Mouse (Mus musculus) cerebellum, postnatal 10 days (tissue): ENCODE measurements at regions not wholly inside any gene's neighbourhood (a gene's known extent, or its start where the extent isn't known, plus 50 kb on each side); places are given as distances from the start of the nearest gene placed in this dataset.
A peak's percentile ranks its signal among the peaks of the same experiment; 100 is the strongest.

ENCODE experiments used
- DNase-seq, 2 experiments: peaks; one replicate each; pipeline ENCODE4 v3.0.0; 2021; ENCODE audit warnings: mixed read lengths in 2 of 2

DNA sequence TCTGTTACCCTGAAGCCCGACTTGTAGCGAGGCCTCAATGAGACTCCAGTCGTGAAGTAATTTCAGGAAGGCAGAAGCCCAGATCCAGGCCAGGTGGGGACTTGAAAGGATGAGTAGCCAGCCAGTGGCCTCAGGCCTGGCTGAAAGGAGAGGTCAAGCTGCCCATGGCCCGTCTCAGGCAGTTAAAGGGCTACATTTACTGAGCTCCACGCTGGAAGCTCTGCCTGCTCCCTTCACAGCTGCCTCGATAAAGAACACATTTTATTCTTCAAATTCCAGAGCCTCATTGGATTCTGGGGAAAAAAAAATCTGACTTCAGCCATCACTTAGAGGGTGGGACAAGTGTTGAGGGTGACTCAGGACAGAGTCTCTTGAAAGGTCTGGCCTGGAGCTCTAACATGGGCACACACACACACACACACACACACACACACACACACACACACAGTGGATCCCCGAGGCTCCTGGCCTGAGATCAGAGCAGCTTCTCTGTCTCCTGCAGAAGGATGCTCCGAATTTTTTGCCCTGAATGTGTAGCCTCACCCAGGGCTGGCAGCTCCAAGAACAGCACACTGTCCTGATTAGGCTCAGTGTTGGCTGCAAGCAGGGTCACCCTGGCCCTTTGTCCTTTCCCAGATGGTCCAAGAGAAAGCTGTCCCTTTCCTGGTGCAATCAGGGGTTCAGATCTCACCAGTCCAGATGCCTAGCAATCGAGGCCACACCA is 53.0 kb downstream of the Gadd45g start:
- peak in 1 of 2 experiments; percentile 33 for DNase-seq

DNA sequence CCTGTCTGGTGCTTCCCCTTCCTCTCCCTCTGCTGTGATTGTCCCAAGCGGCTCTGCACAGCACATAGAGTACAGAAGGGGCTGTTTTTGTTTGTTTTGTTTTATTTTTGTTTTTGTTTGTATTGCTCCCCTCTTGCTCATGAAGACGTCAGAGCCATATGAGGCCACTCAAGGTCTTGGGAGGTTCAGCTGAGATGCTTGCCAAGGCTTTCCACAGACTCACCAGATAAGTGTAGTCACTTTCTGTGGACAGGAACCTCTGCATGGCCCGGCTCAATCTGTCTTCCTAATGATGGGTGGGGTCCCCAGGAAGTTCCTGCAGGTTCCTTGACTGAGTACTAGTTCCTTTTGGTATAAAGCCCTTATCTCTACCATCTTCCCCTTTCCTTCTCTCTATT is 53.6 kb downstream of the Gadd45g start:
- DNase-seq = no peak

DNA sequence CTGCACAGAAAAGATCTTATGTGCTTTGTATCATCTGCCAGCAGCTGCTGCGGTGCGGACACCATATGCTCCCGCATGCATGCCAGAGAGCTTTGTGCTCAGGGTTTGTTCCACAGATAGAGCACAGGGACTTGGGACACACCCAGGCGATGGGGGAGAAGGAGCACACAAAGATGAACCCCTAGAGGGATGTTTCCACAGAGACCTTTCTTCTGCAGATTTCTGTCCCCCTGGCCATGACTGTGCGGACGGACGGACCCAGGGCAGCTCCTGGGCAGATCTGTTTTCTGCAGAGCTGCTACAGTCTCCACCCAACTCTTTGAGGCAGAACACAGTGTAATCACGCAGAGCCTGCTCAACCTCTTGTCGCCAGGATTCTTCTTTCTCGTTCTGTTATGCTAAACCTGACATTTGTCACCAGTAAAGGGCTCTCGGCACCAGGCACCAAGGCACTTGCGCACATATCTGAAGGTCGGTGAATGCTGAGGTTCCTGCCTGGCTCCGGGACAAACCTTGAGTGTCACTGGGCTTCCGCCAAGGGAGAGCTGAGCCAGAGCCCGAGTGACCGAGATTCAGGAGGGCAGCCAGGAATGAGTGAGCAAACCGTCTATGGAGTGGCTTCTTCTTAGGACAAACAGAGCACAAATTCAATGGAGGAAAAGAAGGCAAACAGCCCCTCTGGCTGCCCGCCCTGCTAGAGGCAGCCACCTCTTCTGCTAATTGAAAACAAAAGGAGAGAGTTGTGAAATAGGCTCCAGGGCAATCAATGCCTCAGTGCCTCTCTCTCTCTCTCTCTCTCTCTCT is 56.2 kb downstream of the Gadd45g start:
- peak; percentile 95 to 96 for DNase-seq

DNA sequence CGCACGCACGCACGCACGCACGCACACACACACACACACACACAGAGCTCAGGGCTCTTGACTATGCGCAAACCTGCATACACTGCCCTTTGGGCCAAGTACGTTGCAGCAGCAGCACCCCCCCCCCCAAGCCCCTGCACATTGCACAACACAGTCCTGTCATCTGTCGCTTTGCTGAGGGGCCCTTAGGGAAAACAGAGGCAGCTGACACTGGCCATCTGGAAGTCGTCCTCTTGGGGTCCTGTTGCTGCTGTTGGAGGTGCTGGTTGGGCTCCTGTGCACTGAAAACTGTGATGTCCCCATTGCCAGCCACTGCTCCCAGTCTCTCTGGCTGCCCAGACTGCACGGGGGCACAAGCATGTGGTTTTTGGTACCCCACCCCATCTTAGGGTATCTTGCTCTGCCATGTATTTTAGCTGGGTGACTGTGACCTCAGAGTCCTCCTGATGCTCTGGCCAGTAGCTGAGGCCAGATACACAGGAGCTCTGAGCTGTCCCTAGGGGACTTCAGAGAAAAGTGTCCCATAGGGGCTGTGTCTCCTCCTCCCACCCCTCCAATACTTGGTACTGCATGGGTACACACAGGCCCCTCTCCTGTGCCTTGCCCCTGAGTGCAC is 57.0 kb downstream of the Gadd45g start:
- peak; percentile 62 to 68 for DNase-seq

DNA sequence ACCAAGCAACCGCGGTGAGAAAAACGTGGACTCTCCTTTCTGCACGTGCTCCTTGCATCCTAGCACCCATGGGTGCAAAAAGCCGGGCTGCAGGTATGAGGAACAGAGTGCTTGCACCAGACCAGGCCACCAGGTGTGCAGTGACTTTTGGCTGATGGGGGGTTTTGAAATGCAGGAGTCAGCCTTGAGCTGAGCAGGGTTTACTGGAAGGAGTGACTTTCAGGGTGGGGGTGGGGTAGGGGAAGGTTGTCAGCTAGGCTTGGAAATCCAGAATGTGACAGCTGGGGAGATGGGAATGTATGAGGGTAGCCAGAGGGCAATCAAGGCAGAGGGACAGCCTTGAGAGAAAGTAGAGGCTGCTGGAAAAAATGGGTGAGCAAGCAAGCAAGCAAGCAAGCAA is 58.8 kb downstream of the Gadd45g start:
- peak in 1 of 2 experiments; percentile 2 for DNase-seq

DNA sequence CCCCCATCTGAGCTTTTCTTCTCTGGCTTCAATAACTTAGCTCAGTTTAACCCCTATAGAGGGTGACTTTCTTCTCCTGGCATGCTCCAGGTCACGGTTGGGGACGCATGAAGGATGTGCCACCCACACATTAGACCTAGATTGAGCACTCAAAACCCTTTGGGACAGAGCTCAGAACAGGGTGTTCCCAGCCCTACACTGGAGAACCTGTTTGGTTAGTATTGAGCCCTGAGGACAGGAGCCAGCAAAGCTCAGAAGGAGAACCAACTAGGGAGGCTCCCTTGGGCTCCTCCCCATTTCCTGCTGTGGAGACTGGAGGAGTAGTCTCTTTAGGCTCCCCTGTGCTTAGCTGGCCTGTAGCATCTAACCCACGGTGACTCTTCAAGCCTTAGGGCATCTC is 59.6 kb downstream of the Gadd45g start:
- peak; percentile 1 to 2 for DNase-seq

DNA sequence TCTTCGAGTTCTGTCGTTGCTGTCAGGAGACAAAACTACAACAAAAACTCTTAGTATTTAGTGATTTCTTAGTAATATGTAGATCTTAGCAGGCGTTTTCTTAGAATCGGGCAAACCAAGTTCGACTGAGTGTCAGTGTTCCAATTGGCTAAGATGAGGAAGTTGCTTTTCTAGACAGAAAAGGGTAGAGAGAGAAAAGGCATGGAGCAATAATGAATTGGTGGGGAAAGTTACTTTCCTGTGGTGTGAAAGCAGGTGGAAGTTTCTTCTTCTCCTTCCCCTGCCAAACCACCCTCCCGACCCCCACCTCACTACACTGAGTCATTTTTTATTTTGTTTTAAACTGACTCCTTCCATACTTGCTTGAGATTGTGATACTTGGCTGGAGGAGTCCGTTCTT is 62.0 kb downstream of the Gadd45g start:
- DNase-seq = no peak

DNA sequence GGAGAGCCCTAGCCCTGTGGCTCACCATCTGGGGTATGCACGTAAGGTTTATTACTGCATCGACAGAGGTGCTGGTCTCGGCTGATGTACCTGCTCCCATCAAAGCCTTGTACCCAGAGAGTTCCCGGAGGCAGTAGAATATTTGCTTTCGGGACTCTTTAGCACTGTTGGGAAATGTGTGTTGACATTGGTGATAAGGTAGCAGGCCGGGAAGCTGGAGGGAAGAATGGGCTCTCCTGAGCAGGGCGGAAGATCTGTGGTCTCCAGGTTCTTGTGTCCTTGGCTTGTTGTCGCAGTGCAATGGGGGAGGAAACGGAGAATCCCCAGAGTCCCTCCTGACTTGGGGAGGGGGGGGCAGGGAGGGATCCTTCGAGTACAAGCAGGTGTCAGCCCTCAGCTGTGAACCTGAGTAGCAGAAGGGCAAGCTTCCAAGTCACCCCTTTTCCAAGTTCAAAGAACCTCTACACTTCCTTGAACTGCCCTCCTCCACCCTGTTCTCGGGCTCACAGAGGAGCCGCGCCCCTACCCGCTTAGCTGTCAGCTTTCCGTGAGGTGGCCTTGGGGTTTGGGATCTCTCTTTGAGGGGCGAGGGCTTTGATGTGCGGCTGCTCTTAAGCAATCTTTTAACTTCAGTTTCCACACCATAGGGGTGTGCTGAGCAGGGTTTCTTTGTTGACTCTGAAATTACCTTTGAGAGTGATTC is 65.0 kb downstream of the Gadd45g start:
- DNase-seq = peak in 1 of 2 experiments; percentile 0

DNA sequence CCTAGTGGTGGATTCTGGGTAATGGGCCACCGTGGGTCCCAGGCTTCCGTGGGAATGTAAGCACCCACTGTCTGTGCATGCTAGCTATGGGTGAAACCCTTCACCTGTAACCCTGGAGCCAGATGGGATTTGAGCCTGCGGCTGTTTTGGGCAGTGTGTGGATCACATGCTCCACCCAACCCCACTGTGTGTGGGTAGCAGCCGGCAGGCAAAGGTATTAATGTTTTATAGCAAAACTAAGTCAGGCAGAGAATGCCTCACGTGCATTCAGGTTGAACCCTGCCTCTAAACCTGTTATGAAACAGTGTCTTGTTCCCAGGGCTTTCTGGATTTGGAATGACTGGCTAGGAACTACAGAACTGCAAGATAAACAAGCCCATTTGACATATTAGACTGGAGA is 66.0 kb downstream of the Gadd45g start:
- DNase-seq = no peak

DNA sequence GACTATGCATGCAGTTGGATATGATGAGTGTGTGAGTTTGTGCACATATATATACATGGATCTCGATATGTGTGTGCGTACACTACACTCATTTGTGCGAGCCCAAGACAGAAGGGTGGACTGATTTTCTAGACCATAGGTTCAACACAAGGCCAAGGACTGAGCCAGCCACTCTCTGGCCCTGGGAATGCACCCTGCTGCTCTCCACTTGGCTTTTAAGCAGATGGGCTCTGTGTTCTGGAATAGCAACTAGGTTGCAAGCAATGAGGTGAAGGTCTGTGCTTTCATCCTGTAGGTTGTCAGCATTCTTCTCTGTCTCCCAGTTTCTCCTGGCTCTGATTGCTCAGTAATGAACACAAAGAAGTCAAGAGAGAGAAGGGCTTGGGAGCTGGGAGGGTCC is 66.5 kb downstream of the Gadd45g start:
- peak in 1 of 2 experiments; percentile 71 for DNase-seq

DNA sequence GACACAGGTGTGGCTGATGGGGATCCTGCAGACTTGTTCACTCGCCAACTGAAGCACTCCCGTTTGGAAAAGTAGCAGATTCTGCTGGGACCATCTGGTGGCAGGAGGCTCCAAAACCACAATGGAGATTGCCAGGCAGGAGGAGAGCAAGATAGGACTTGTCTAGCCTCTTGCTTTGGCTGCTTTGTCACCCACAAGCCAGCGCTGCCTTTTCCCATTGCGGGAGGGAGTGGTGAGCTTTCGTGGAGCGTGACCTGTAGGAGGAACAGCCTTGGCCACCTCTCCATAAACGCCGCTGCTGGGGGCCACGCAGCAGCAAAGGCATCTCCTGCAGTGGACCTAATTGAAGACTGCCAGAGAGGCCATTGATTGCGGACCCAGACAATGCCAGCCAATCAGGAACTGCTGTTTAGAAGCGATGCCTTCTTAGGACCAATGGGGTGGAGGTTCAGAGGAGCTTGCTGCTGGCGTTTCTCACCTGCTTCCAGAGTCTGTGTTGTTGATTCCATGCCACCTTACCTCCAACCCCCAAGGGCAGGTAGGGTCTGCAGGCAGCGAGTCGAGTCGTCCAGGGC is 70.3 kb downstream of the Gadd45g start:
- DNase-seq = peak; percentile 64 to 65

DNA sequence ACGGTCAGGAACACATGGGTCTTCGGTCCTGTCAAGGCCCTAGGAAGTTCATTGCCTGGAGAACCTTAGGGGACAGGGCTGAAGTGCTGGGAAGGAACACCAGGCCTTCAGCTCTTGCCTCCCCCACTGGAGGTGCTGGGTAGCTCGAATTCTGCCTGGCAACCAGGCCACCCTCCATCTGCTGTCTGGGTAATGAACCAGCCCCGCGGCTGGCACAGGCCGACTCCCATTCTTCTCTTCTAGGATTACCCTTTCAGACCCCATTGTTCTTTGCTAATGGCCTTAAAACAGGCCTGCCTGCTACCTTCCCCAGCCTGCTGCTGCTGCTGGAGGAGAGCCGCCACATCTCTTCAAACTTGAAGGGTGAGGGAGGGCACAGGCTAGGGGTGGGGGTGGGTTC is 71.2 kb downstream of the Gadd45g start:
- peak; percentile 82 to 90 for DNase-seq

DNA sequence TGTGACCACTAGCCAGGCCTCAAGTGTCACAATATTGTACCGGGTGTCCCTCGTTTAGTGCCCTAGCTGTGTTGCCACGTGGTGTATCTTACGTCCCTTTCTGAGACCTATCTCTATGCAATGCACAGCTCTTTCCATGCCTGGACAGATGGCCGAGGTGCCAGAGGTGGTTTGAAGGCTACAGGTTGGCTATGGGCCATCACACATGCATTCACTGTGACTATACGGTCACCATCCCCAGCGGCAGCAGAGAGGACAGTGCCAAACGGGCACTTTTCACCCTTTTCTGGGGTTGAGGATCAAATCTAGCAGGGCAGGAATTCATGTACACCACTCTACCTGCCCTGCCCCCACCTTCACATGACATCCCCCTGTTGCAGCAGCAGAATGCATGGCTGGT is 71.6 kb downstream of the Gadd45g start:
- DNase-seq = peak; percentile 53 to 57

DNA sequence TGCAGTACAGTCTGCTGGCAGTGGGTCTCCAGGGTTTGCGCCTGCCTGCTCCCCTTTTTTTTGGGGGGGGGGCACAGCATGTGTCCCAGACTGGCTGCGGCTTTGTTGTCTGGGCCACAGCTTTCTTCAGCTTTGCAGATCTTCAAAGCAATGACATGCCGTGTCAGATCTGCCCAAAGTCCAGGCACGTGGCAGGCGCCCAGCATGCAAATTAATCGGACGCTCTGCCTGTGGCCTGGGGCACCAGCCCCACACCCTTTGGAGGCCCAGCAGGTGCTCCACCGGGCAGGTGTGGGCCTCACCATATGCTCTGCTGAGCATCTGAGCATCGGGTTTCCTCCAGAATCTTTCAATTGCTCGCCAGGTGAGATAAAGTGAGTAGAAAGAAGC is 72.3 kb downstream of the Gadd45g start:
- DNase-seq = peak; percentile 58 to 70

DNA sequence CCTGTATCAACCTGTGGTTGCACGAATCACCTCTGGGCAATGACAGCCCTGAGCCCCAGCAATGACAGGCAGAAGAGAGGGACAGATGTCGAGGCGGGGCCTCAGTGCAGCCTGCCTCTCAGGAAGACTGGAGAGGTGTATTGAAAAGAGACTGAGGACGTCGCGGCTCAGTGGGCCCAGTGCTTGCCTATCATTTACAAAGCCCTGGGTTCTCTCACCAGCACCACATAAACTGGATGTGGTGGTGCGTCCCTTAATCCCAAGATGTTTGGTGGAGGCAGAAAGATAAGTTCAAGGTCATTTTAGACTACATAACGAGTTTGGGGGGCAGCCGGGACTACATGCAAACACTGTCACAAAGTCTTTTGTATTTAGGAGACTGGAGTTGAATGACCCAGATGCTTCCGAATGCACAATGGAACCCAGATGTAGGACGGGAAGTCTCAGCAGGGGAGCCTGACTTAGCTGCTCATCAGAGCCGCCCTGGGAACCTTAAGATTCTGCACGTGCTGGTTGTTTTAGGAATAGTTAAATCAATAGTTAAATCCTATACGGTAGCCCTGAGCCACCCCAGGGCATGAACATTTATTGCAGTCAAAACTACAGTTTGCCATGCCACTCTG is 72.8 kb downstream of the Gadd45g start:
- peak; percentile 46 to 52 for DNase-seq

DNA sequence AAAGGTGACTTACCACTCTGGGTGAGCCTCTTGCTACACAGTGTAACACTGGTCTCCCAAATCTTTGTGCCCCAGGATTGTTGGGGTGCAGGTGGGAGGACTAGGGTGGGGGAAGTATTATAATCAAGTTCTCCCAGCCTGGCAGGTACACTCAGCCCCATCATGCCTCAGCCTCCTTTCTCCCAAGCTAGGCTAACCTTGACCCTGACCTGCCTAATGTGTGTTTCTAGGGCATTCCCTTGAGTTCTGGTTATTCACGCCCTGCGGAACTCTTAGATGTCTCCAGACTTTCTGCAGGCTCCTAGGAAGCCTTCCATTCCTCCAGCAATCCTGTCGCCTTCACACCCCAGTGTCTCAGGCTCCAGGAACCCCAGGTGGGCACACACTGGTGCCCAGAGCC is 73.5 kb downstream of the Gadd45g start:
- DNase-seq = peak in 1 of 2 experiments; percentile 30

DNA sequence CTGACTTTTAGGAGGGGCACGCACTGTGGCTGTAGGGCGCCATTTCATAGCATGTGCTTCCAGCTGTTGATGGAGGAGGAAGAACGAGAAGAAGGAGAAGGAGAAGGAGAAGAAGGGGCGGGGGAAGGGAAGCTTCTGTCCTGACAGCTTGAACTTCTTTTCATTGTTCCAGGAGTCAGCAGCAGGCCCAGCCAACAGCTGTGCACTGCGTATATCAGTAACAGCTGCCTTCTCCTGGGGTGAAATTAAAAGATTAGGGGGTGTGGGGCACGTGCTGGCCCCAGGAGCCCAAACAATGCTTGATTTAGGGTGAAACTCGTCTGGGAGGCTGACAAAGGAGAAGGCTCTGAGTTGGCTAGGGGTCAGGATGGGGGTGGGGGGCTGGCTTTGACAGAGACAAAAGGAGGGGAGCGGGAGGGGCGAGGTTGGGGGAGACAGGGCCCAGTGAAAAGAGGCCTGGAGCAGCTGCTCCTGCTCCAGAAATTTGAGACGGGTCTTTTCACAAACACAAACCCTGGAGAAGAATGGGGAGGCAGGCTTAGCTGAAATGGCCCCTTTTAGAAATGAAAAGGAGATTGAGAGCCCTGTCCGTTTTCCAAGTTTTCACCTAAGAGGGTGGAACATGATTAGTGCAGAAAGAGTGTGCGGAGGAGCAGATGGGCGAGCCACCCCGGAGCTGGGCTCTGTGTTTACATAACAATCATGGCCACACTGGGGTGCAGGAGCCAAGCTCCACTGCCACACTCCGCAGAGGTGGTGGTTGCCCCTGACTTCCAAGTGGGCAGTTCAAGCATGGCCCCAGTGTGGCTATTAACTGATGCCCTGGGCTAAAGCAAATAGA is 74.3 kb downstream of the Gadd45g start:
- peak; percentile 59 to 73 for DNase-seq

DNA sequence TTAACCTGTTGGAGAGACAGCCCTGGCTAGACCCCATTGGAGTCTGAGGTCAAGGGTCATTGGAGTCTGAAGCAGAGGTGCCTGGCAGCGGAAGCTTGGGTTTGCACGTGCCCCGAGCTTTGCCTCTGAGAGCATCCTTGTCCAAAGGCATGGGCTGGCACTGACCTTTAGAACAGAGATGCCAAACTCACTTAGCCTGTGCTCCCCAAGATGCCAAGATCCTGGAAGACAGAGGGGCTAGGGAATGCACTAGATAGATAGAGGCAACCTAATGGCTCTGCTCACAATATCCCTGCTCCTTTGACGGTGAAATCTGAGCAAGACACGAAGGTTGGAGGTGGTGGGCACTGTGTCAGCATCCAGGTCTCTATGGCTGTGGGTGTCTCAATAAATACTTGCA is 75.1 kb downstream of the Gadd45g start:
- no peak for DNase-seq

DNA sequence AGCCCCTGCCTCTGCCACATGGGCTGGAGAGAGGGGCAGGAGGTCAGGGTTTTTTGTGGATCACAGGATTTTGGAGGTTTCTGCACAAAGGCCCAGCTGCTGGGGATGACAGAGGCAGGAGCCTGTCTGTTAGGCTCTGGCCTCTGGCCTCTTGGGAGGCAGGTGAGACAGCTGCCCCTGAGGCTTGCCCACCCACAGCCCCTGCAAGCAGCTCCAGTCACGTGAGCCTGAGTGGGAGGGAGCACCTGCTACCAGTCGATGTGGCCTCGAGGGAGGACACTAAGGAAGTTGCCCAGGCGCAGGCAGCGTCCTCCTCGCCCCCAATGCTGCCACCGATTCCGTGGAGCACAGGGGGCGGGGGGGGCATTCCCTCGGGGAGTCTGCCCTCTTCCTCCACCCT is 80.3 kb downstream of the Gadd45g start:
- no peak for DNase-seq

DNA sequence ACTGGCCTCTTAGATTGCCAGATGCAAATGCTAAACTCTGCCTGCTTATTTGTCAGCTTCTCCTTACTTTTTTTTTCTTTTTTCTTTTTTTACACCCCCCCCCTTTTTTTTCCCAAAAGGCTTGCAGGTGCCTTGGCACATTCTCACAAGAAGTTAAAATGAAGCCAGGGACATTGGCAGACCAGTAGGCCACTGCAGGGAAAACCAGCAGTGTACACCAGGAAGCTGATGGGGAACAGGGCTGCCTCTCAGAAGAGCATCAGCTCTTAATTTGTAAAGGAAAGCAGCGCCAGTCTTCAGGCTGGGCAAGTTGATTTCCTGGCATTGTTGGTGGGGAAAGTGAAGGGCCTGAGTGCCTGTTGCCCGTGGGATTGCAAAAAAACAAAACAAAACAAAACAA is 83.3 kb downstream of the Gadd45g start:
- peak in 1 of 2 experiments; percentile 36 for DNase-seq

DNA sequence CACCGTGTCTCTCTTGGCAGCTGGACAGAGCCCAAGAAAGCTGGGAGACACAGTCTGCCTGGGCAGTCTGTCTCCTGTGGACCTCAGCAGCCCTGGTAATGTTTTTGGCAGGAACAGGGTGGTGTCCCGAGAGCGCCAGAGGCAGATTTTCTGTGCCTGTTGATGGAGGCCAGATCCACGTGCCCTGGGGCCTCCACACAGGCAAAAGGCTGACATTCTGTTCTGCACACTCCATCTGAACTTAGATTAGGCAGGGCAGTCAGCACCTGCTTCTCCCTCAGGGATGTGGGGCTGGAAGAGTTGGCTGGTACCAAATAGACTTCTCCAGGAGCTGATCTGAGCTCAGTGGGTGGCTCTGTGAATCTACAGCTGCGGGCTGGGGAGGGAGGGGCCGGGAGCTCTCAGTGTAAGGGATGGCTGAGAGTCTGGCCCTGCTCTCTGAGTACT is 83.8 kb downstream of the Gadd45g start:
- DNase-seq = peak; percentile 62 to 77
